Mouse (Mus musculus): ENCODE measurements around the gene Lrrc39.

- TF ChIP-seq TAL1 (IDR thresholded peaks at IDR 0.05; ENCODE audit: low read length) = no peak
- TF ChIP-seq GATA1 (IDR thresholded peaks at IDR 0.05; ENCODE audit: low read length) = no peak
Observed at GRCm38 (mm10) chr3:116577286-116577685, 14.5 kb downstream of the Lrrc39 start.
